Mouse (Mus musculus) kidney, embryonic 16.5 days (tissue): ENCODE measurements around the gene 2310007B03Rik. TPM values are rescaled to one million over a fixed set of nuclear protein-coding genes. Genes with fewer than 3 reads are reported as not detected.

Experiments used
- ATAC-seq: fragments of 200-750 bp; cut with Nextera tagmentation; 2 replicates; pipeline ENCODE4 v1.8.0; 2017; ENCODE audit warnings: moderate TSS enrichment; ENCODE audit not compliant: low FRiP score, low TSS enrichment
- H3K27ac ChIP-seq: fragments of 300-500 bp; sonication (generic); 2 replicates; pipeline ENCODE4 v1.5.1; 2014; ENCODE audit warnings: low read length
- H3K27me3 ChIP-seq: fragments of 300-500 bp; sonication (generic); 2 replicates; pipeline ENCODE4 v1.6.1; 2014; ENCODE audit warnings: low read length, control low read depth, mixed read lengths; ENCODE audit not compliant: insufficient read depth
- H3K36me3 ChIP-seq: fragments of 300-500 bp; sonication (generic); 2 replicates; pipeline ENCODE4 v1.6.1; 2014; ENCODE audit warnings: low read length, control low read depth, mixed read lengths; ENCODE audit not compliant: insufficient read depth
- H3K4me1 ChIP-seq: fragments of 300-500 bp; sonication (generic); 2 replicates; pipeline ENCODE4 v1.6.1; 2014; ENCODE audit warnings: low read length, control low read depth, mixed read lengths; ENCODE audit not compliant: insufficient read depth
- H3K4me2 ChIP-seq: fragments of 300-500 bp; sonication (generic); replicated peaks from 2 replicates; pipeline ENCODE4 v1.6.1; 2014; ENCODE audit warnings: low read depth, low read length
- H3K4me3 ChIP-seq: fragments of 300-500 bp; sonication (generic); 2 replicates; pipeline ENCODE4 v1.5.1; 2014; ENCODE audit warnings: mild to moderate bottlenecking, low read length
- H3K9ac ChIP-seq: fragments of 300-500 bp; sonication (generic); replicated peaks from 2 replicates; pipeline ENCODE4 v1.6.1; 2014; ENCODE audit warnings: low read length
- H3K9me3 ChIP-seq: fragments of 300-500 bp; sonication (generic); 2 replicates; pipeline ENCODE4 v1.6.1; 2016; ENCODE audit warnings: low read length, control low read depth
- WGBS: fragments of 180-500 bp; shearing (Covaris S2); extraction: QIAGEN DNeasy Blood & Tissue Kit; methylation state at CpG from one replicate; pipeline ENCODE4 v1.1.7; 2014; 5-methylcytosine and 5-hydroxymethylcytosine counted together
- polyA plus RNA-seq: library from polyadenylated mRNA; unstranded; fragments of >200 nt; fragmentation: Nextera tagmentation; extraction: Ambion mirVana; gene quantifications from 2 replicates; pipeline ENCODE4 v1.2.1, GENCODE M21; 2015

2310007B03Rik gene
- polyA plus RNA-seq, 1 experiment from 2014 or later = 2.2 TPM

GRCm38 (mm10) chr1:93138534-93138933, 22.2 kb downstream of the 2310007B03Rik start:
- peak; percentile 58; the same call in 1 of the 2 replicates for ATAC-seq
- Histone ChIP-seq H3K9ac (no peak overlapping the region), H3K4me2 (no peak overlapping the region), H3K4me1 (no peaks in the 10 kb centered on the region), H3K4me3 (no peak overlapping the region), H3K9me3 (no peaks in the 10 kb centered on the region), H3K36me3 (no peaks in the 10 kb centered on the region), H3K27me3 (no peaks in the 10 kb centered on the region), H3K27ac (no peak overlapping the region)
- 73% methylated on average over 6 of the region's 6 CpGs for WGBS

- no peaks in the 10 kb centered on the region for H3K4me1 ChIP-seq
- H3K4me3 ChIP-seq = no peak within 1 kb of the TSS
- no peak within 1 kb of the TSS for H3K4me2 ChIP-seq
- no peaks in the 10 kb centered on the region for H3K9me3 ChIP-seq
- no peak within 1 kb of the TSS for H3K9ac ChIP-seq
- 82% methylated on average over 12 of the region's 12 CpGs for WGBS
- no peak within 1 kb of the TSS for H3K27ac ChIP-seq
- H3K27me3 ChIP-seq = no peaks in the 10 kb centered on the region
- H3K36me3 ChIP-seq = no peaks in the 10 kb centered on the region
- ATAC-seq = no peak
Measured at GRCm38 (mm10) chr1:93135036-93135526, 25.7 kb downstream of the 2310007B03Rik start, which contains the start of gene Agxt. TSS of gene Agxt (plus strand) at chr1:93135240.

- H3K9me3 ChIP-seq = no peaks in the 10 kb centered on the region
- no peak overlapping the region for H3K4me3 ChIP-seq
- no peaks in the 10 kb centered on the region for H3K4me1 ChIP-seq
- no peaks in the 10 kb centered on the region for H3K27me3 ChIP-seq
- 67% methylated on average over 8 of the region's 8 CpGs for WGBS
- no peak for ATAC-seq
- no peaks in the 10 kb centered on the region for H3K36me3 ChIP-seq
- H3K27ac ChIP-seq = no peak overlapping the region
- no peak overlapping the region for H3K4me2 ChIP-seq
- no peak overlapping the region for H3K9ac ChIP-seq
Measured at GRCm38 (mm10) chr1:93132676-93133075, 28.1 kb downstream of the 2310007B03Rik start.

- no peak overlapping the region for H3K4me3 ChIP-seq
- WGBS = 61% methylated on average over 10 of the region's 10 CpGs
- H3K27me3 ChIP-seq = no peaks in the 10 kb centered on the region
- no peaks in the 10 kb centered on the region for H3K9me3 ChIP-seq
- no peak overlapping the region for H3K27ac ChIP-seq
- H3K36me3 ChIP-seq = no peaks in the 10 kb centered on the region
- ATAC-seq = no peak; the same call in 1 of the 2 replicates
- no peak overlapping the region for H3K4me2 ChIP-seq
- H3K9ac ChIP-seq = no peak overlapping the region
- H3K4me1 ChIP-seq = no peaks in the 10 kb centered on the region
Measured at GRCm38 (mm10) chr1:93130242-93130983, 30.3 kb downstream of the 2310007B03Rik start.

GRCm38 (mm10) chr1:93128710-93129349, 31.9 kb downstream of the 2310007B03Rik start:
- Histone ChIP-seq H3K4me3 (no peak overlapping the region), H3K27ac (no peak overlapping the region), H3K9ac (no peak overlapping the region; the same call in 1 of the 2 replicates), H3K36me3 (no peaks in the 10 kb centered on the region), H3K27me3 (no peaks in the 10 kb centered on the region), H3K4me1 (no peaks in the 10 kb centered on the region), H3K4me2 (no peak overlapping the region), H3K9me3 (no peaks in the 10 kb centered on the region)
- WGBS = 31% methylated on average over 6 of the region's 6 CpGs
- ATAC-seq = peak; percentile 46; the same call in 1 of the 2 replicates

- Histone ChIP-seq H3K36me3 (no peaks in the 10 kb centered on the region), H3K4me2 (no peak overlapping the region), H3K9me3 (no peaks in the 10 kb centered on the region), H3K4me1 (no peaks in the 10 kb centered on the region), H3K27me3 (no peaks in the 10 kb centered on the region), H3K9ac (no peak overlapping the region), H3K27ac (no peak overlapping the region), H3K4me3 (no peak overlapping the region)
- ATAC-seq = no peak
- WGBS = 80% methylated on average over 8 of the region's 8 CpGs
Measured at GRCm38 (mm10) chr1:93128209-93128608, 32.5 kb downstream of the 2310007B03Rik start.

GRCm38 (mm10) chr1:93125256-93125655, 35.5 kb downstream of the 2310007B03Rik start:
- no peaks in the 10 kb centered on the region for H3K27me3 ChIP-seq
- WGBS = 62% methylated on average over 5 of the region's 5 CpGs
- H3K9ac ChIP-seq = no peak overlapping the region
- H3K4me2 ChIP-seq = no peak overlapping the region
- H3K27ac ChIP-seq = no peak overlapping the region
- H3K36me3 ChIP-seq = no peaks in the 10 kb centered on the region
- no peak for ATAC-seq
- H3K9me3 ChIP-seq = no peaks in the 10 kb centered on the region
- no peaks in the 10 kb centered on the region for H3K4me1 ChIP-seq
- H3K4me3 ChIP-seq = no peak overlapping the region

GRCm38 (mm10) chr1:93124066-93124465, 36.7 kb downstream of the 2310007B03Rik start:
- Histone ChIP-seq H3K36me3 (no peaks in the 10 kb centered on the region), H3K27ac (no peak overlapping the region), H3K27me3 (no peaks in the 10 kb centered on the region), H3K9me3 (no peaks in the 10 kb centered on the region), H3K9ac (no peak overlapping the region), H3K4me3 (no peak overlapping the region), H3K4me1 (no peaks in the 10 kb centered on the region), H3K4me2 (no peak overlapping the region)
- no peak for ATAC-seq
- WGBS = 58% methylated on average over 8 of the region's 8 CpGs

GRCm38 (mm10) chr1:93123179-93123854, 37.4 kb downstream of the 2310007B03Rik start:
- H3K4me1 ChIP-seq = no peaks in the 10 kb centered on the region
- no peak overlapping the region for H3K9ac ChIP-seq
- no peak for ATAC-seq
- no peaks in the 10 kb centered on the region for H3K9me3 ChIP-seq
- 75% methylated on average over 11 of the region's 11 CpGs for WGBS
- no peaks in the 10 kb centered on the region for H3K36me3 ChIP-seq
- H3K27me3 ChIP-seq = no peaks in the 10 kb centered on the region
- H3K4me3 ChIP-seq = no peak overlapping the region
- H3K4me2 ChIP-seq = no peak overlapping the region
- no peak overlapping the region for H3K27ac ChIP-seq
